Mouse (Mus musculus): ENCODE measurements around the gene Nsg2. TPM values are rescaled to one million over a fixed set of nuclear protein-coding genes. Genes with fewer than 3 reads are reported as not detected.

Gene Nsg2
- 719 and 909 TPM in 2 replicates for polyA plus RNA-seq (2012; rRNA removed)

GRCm38 (mm10) chr11:32000281-32000680 lies at the start of gene Nsg2:
Nsg2 (plus strand) TSS chr11:32000463.

GRCm38 (mm10) chr11:31965256-31966134 lies 34.8 kb upstream of the Nsg2 start, which contains the start of gene 4930524B15Rik:
4930524B15Rik (plus strand) TSS chr11:31965592.

Other genes starting within 250 kb of the Nsg2 start
- 26.1 and 30.8 TPM in 2 replicates for gene Cpeb4, start 128.3 kb upstream of the Nsg2 start, polyA plus RNA-seq (2012; rRNA removed)
- 0.29 and 0.41 TPM in 2 replicates for gene 4930524B15Rik, start 34.9 kb upstream of the Nsg2 start, polyA plus RNA-seq (2012; rRNA removed)
- gene Il9r, start 199.8 kb downstream of the Nsg2 start, polyA plus RNA-seq (2012; rRNA removed) = 0.02 and 0.09 TPM in 2 replicates
- gene Snrnp25, start 205.0 kb downstream of the Nsg2 start, polyA plus RNA-seq (2012; rRNA removed) = 52.4 and 61.1 TPM in 2 replicates
- gene Rhbdf1, start 221.8 kb downstream of the Nsg2 start, polyA plus RNA-seq (2012; rRNA removed) = 30.8 and 50.6 TPM in 2 replicates
- gene Mpg, start 226.0 kb downstream of the Nsg2 start, polyA plus RNA-seq (2012; rRNA removed) = 21.4 and 25.4 TPM in 2 replicates

Measured in central nervous system, embryonic 14 days (tissue).